Mouse (Mus musculus) cortical plate, adult 2 months (tissue): ENCODE results near the gene 1700024P04Rik.

ENCODE experiments used
- CTCF ChIP-seq: fragments of 200-500 bp; IDR thresholded peaks from 2 replicates; pipeline ENCODE4 v1.5.1; 2011; ENCODE audit warnings: mild to moderate bottlenecking, control low read depth, low read length; ENCODE audit not compliant: insufficient read depth; ENCODE audit errors: extremely low read depth
- POLR2A ChIP-seq: fragments of 200-500 bp; IDR thresholded peaks from 2 replicates; pipeline ENCODE4 v1.6.1; 2011; ENCODE audit warnings: mild to moderate bottlenecking, low read length, control low read depth; ENCODE audit not compliant: insufficient read depth; ENCODE audit errors: extremely low read depth

DNA sequence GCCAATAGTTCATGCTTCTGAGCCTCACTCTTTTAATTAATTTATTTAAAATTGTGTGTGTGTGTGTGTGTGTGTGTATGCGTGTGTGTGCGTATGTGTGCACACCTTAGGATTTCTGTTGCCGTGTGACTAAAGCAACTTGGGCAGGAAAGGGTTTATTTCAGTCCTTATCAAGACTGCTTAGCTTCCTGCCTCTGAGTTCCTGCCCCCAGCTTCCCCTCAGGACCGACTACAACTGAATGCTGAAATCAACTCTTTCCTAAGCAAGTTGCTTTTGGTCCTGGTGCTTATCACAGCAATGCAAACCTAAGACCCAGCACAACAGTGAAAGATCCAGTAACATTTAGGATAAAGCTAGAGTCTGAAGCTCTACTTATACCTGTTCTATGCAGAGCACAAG, 15.8 kb downstream of the 1700024P04Rik start:
- TF ChIP-seq CTCF (no peak), POLR2A (no peak)
